Mouse (Mus musculus) hindbrain, embryonic 15.5 days (tissue): Measurements from ENCODE around the gene Gm7030. TPM values are rescaled to one million over a fixed set of nuclear protein-coding genes. Genes with fewer than 3 reads are reported as not detected.
A peak's percentile ranks its signal among the peaks of the same experiment; 100 is the strongest.
"Not testable (repeated sequence)": the region's sequence is repeated elsewhere in the genome, so short reads cannot be mapped to it uniquely, and the experiment has no call there.

Experiments
- ATAC-seq: fragments of 200-750 bp; cut with Nextera tagmentation; 2 replicates; pipeline ENCODE4 v1.8.0; 2017; ENCODE audit warnings: low read depth, moderate number of reproducible peaks, moderate TSS enrichment; ENCODE audit not compliant: low FRiP score
- H3K27ac ChIP-seq: fragments of 300-500 bp; sonication (generic); replicated peaks from 2 replicates; pipeline ENCODE4 v1.5.1; 2015; ENCODE audit warnings: mild to moderate bottlenecking, inconsistent platforms
- H3K27me3 ChIP-seq: fragments of 300-500 bp; sonication (generic); 2 replicates; pipeline ENCODE4 v1.6.1; 2015; ENCODE audit warnings: control low read depth, inconsistent platforms
- H3K36me3 ChIP-seq: fragments of 300-500 bp; sonication (generic); 2 replicates; pipeline ENCODE4 v1.6.1; 2015; ENCODE audit warnings: control low read depth, inconsistent platforms
- H3K4me1 ChIP-seq: fragments of 300-500 bp; sonication (generic); replicated peaks from 2 replicates; pipeline ENCODE4 v1.6.1; 2015; ENCODE audit warnings: control low read depth, inconsistent platforms
- H3K4me2 ChIP-seq: fragments of 300-500 bp; sonication (generic); 2 replicates; pipeline ENCODE4 v1.6.1; 2015; ENCODE audit warnings: moderate library complexity, mild to moderate bottlenecking, inconsistent platforms
- H3K4me3 ChIP-seq: fragments of 300-500 bp; sonication (generic); 2 replicates; pipeline ENCODE4 v1.5.1; 2015; ENCODE audit warnings: mild to moderate bottlenecking, inconsistent platforms
- H3K9ac ChIP-seq: fragments of 300-500 bp; sonication (generic); 2 replicates; pipeline ENCODE4 v1.6.1; 2015; ENCODE audit warnings: inconsistent platforms
- H3K9me3 ChIP-seq: fragments of 300-500 bp; sonication (generic); 2 replicates; pipeline ENCODE4 v1.6.1; 2016; ENCODE audit warnings: control low read depth, inconsistent platforms
- WGBS: fragments of 180-500 bp; shearing (Covaris S2); methylation state at CpG from one replicate; pipeline ENCODE4 v1.1.7; 2015; 5-methylcytosine and 5-hydroxymethylcytosine counted together
- polyA plus RNA-seq: library from polyadenylated mRNA; unstranded; fragments of >200 nt; fragmentation: Nextera tagmentation; extraction: Ambion mirVana; gene quantifications from 2 replicates; pipeline ENCODE4 v1.2.1, GENCODE M21; 2015

Gm7030 gene
- not detected in 2 replicates for polyA plus RNA-seq

GRCm38 (mm10) chr17:36128968-36129817 is at the start of gene Gm7030:
Gene Gm7030, minus strand, starts transcription at chr17:36129425.
- not testable (repeated sequence) for ATAC-seq
- 25% methylated on average over 28 of the region's 28 CpGs for WGBS

DNA sequence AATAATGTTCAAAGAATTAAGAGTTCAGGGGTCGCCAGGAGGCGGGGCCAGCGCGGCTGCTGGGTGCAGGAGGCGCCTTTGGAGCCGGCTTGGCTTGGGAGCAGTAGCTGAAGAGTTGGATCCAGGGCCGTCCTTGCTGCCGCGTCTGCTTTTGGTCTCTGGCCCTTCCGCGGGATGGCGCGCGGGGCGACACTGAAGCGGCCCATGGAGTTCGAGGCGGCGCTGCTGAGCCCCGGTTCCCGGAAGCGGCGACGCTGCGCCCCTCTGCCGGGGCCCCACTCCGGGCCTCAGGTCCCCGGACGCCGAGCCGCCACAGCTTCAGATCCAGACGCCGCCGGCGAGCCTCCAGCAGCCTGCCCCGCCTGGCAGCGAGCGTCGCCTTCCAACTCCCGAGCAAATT is 49.7 kb upstream of the Gm7030 start:
- not testable (repeated sequence) for H3K4me1 ChIP-seq, H3K9ac ChIP-seq, H3K36me3 ChIP-seq, H3K27ac ChIP-seq, H3K9me3 ChIP-seq, ATAC-seq
- Histone ChIP-seq H3K27me3 (peaks cover 27% of the 10 kb centered on the region), H3K4me3 (peak overlapping the region; percentile 35), H3K4me2 (peak overlapping the region; percentile 58)
- under 1% methylated on average over 40 of the region's 40 CpGs for WGBS

More at GRCm38 (mm10) chr17:36128968-36129817, at the start of gene Gm7030:
- H3K4me2 ChIP-seq, H3K9ac ChIP-seq, H3K4me3 ChIP-seq, H3K36me3 ChIP-seq, H3K27ac ChIP-seq, H3K9me3 ChIP-seq, H3K27me3 ChIP-seq, H3K4me1 ChIP-seq: not testable (repeated sequence)

DNA sequence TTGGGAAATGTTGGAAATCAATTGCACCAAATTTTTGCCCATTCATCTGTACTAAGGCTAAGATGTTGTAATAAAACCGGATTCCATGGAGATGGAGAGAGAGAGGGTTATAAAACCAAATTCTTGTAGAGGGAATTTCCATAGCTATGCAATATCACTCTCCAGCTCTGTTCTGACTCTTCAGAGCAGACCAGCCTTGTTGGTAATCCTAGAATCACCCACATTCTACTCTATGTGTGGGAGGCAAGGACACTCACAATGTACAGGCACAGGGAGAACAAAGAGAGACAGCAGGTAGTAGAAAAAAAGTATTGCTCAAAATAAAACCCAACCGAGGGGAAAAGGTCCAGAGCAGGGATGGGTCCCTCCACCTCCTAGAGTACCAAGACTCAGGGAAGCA is 46.9 kb upstream of the Gm7030 start:
- not testable (repeated sequence) for ATAC-seq, H3K36me3 ChIP-seq, H3K9ac ChIP-seq, H3K4me3 ChIP-seq, H3K27ac ChIP-seq, H3K9me3 ChIP-seq, H3K4me2 ChIP-seq, H3K4me1 ChIP-seq
- H3K27me3 ChIP-seq: peaks cover 12% of the 10 kb centered on the region
- WGBS: no CpG with 5 or more reads among the region's 2 CpGs

DNA sequence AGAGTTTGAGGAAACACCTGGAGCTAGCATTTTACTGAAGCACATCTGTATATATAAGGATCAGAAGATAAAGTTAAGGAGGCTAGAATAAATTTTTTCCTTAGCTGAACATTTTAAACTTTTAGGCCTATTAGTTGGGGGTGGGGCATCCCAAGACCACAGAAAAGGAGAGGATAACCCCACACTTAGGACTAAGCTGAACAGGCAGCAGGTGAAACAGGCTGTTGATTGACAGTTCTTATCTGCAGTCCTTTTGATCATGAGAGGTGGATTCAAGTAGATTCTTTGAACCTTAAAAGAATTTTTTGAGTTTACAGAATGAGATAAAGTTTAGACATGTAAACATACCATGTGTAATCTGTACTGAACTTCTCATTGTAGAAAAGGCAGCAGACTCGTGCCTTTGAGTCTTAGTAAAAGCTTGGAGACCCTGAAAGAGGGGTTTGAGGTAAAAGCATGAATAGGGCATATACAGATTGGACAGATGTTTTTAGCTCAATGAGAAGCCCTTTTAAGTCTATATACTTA is 41.1 kb upstream of the Gm7030 start:
- no peak overlapping the region for H3K9ac ChIP-seq
- no peak overlapping the region for H3K27ac ChIP-seq
- H3K27me3 ChIP-seq: peaks cover 45% of the 10 kb centered on the region
- H3K4me3 ChIP-seq: no peak overlapping the region
- H3K4me1 ChIP-seq: peaks cover 3% of the 10 kb centered on the region; the same call in 1 of the 2 replicates
- WGBS: 68% methylated on average over 1 of the region's 1 CpGs
- H3K4me2 ChIP-seq: no peak overlapping the region
- ATAC-seq: no peak
- no peaks in the 10 kb centered on the region for H3K36me3 ChIP-seq
- H3K9me3 ChIP-seq: no peaks in the 10 kb centered on the region

DNA sequence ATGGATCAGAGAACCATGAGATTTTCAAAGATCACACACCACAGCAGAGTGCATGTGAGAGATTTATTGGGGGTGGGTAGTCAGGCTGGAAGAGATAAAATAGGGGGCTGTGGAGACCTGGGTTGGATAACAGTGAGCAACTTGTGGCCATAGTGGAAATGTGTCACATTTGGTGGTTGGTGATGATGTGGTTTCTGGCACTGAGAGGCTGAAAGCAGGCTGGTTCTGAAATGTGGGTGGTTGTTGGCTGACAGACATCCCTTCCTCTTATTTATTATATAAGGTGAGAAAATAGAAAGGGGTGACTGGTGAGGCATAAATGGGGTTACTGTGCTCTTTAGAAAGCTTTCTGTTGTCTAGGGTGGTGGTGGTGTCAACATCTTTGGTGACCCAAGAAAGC is 40.5 kb upstream of the Gm7030 start:
- Histone ChIP-seq H3K27me3 (peaks cover 51% of the 10 kb centered on the region), H3K27ac (no peak overlapping the region)
- no peak for ATAC-seq

DNA sequence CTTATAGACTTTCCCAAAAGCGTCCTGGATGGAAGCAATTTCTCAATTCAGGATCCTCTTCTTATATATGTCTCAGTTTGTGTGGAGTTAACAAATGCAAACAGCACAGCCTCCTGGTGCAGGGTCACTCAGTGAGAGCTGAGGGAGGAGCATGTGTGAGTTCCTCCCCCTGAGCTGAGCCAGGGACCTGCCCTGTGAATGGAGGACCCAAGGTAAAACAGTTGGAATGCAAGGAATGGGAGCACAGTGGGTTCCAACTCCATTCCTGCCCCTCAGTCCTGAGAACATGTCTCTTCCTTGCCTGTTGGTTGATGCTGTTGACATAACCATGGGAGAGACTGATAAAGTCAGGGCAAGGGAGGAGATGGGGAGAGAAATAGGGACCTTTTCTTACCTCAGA is 39.9 kb upstream of the Gm7030 start:
- ATAC-seq, H3K4me1 ChIP-seq, H3K27ac ChIP-seq, H3K9ac ChIP-seq, H3K4me2 ChIP-seq, H3K4me3 ChIP-seq, H3K36me3 ChIP-seq, H3K9me3 ChIP-seq: not testable (repeated sequence)
- WGBS: 33% methylated on average over 1 of the region's 1 CpGs
- peaks cover 57% of the 10 kb centered on the region for H3K27me3 ChIP-seq

More for the DNA sequence above, 40.5 kb upstream of the Gm7030 start:
- Histone ChIP-seq H3K4me1 (peaks cover 3% of the 10 kb centered on the region; the same call in 1 of the 2 replicates), H3K9ac (no peak overlapping the region), H3K36me3 (no peaks in the 10 kb centered on the region), H3K4me3 (no peak overlapping the region), H3K4me2 (no peak overlapping the region), H3K9me3 (no peaks in the 10 kb centered on the region)

DNA sequence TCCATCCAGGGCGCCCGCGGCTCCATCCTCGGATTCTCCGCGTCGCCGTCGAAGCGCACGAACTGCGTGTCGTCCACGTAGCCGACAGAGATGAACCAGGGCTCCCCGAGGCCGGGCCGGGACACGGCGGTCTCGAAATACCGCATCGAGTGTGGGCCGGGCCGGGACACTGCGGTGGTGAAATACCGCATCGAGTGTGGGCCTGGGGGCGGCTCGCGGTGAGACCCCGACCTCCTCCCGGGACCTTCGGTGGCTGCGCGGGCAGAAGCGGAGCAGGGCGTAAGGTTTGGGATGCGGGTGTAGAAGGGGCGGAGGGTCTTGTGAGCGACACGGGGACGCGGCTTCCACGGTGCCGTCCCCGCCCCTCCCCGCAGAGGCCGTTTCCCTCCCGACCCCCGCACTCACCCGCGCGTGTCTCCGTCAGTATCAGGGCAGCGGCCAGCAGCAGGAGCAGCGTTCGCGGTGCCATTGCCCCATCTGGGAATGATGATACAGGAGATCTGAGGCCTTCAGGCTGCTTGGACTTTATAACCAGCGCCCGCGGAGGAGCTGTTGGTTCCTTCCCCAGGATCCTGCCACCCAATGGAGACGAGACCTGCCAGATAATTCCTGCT is 38.9 kb upstream of the Gm7030 start, which contains the start of gene Gm8909:
Gm8909 (minus strand) TSS at position 499 of the 614 bp plus-strand sequence.
- peak within 1 kb of the TSS; percentile 42 for H3K4me2 ChIP-seq
- H3K4me1 ChIP-seq: peaks cover 3% of the 10 kb centered on the region; the same call in 1 of the 2 replicates
- no peak within 1 kb of the TSS for H3K27ac ChIP-seq
- H3K9ac ChIP-seq: no peak within 1 kb of the TSS
- peaks cover 67% of the 10 kb centered on the region for H3K27me3 ChIP-seq
- no peaks in the 10 kb centered on the region for H3K36me3 ChIP-seq
- H3K9me3 ChIP-seq: no peaks in the 10 kb centered on the region
- peak within 1 kb of the TSS; percentile 23 for H3K4me3 ChIP-seq
- ATAC-seq: no peak; the same call in 1 of the 2 replicates
- 2% methylated on average over 59 of the region's 63 CpGs for WGBS

DNA sequence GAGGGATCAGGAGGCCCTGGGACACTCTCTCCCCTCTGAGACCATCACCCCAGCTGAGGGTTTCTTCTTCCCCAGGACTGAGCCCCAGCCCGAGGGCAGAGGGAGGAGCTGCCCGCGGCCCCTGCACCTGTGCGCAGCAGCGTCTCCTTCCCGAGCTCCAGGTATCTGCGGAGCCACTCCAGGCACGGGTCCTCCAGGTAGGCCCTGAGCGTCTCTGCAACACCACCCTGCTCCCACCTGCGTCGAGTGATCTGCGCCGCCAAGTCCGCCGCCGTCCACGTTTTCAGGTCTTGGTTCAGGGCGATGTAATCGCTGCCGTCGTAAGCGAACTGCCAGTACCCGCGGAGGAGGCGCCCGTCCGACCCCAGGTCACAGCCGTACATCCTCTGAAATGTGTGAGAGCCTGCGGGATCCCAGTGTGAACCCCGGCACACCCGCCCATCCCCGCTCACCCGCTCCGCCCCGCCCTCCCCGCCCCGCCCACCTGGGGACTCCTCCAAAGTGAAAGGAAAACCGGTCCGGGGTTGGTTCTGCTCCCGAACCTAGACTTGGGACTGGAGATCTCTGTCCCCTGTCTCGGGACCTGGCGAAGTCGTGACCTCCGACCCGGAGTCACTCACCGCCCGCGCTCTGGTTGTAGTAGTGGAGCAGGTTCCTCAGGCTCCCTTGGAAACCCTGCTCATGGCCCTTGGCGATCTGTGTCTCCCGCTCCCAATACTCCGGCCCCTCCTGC is 38.2 kb upstream of the Gm7030 start:
- no peak for ATAC-seq
- peak overlapping the region; percentile 23 for H3K4me3 ChIP-seq
- H3K4me1 ChIP-seq: peaks cover 3% of the 10 kb centered on the region; the same call in 1 of the 2 replicates
- peaks cover 73% of the 10 kb centered on the region for H3K27me3 ChIP-seq
- under 1% methylated on average over 51 of the region's 51 CpGs for WGBS
- H3K27ac ChIP-seq: no peak overlapping the region
- no peaks in the 10 kb centered on the region for H3K36me3 ChIP-seq
- no peaks in the 10 kb centered on the region for H3K9me3 ChIP-seq
- H3K9ac ChIP-seq: no peak overlapping the region
- H3K4me2 ChIP-seq: peak overlapping the region; percentile 42

- peaks cover 78% of the 10 kb centered on the region for H3K27me3 ChIP-seq
- H3K9ac ChIP-seq, H3K27ac ChIP-seq, H3K9me3 ChIP-seq, H3K4me1 ChIP-seq, H3K4me3 ChIP-seq, ATAC-seq, H3K36me3 ChIP-seq, H3K4me2 ChIP-seq: not testable (repeated sequence)
- 21% methylated on average over 2 of the region's 2 CpGs for WGBS
Observed at GRCm38 (mm10) chr17:36166901-36167300, 37.7 kb upstream of the Gm7030 start.

DNA sequence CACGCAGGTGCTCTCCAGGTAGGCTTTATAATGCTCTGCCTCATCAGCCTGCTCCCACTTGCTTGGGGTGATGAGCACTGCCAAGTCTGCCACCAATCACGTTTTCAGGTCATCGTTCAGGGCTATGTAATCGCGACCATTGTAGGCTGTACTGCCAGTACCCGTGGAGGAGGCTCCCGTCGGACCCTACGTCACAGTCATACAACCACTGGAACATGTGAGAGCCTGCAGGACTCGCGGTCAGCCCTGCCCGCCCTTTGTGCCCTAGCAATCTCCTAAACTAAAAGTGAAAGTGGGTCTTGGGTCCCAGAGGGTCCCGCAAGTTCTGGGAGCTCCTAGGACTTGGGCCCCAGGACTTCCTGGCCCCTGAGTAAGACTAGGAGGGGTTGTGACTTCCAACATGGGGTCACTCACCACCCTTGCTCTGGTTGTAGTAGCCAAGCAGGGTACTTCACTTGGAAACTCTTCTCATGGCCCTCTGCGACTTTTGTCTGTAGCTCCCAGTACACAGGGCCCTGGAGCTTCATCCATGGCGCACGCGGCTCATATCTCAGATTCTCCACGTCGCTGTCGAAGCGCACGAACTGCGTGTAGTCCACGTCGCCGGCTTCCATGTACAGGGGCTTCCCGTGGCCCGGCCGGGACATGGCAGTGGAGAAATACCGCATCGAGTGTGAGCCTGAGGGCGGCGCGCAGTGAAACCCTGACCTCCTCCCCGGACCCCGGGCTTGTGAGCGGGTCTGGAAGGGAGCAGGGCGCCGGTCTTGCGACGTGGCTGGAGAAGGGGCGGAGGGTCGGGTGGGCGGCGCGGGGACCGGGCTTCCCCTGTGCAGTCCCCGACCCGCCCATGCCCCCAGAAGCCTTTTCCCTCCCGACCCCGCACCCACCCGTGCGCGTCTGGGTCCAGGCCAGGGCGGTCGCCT is 32.2 kb upstream of the Gm7030 start:
- no peaks in the 10 kb centered on the region for H3K9me3 ChIP-seq
- no peaks in the 10 kb centered on the region for H3K36me3 ChIP-seq
- H3K4me2 ChIP-seq: peak overlapping the region; percentile 29; the same call in 1 of the 2 replicates
- H3K27ac ChIP-seq: no peak overlapping the region
- ATAC-seq: no peak
- WGBS: 3% methylated on average over 56 of the region's 56 CpGs
- H3K27me3 ChIP-seq: peaks cover 76% of the 10 kb centered on the region
- peaks cover 10% of the 10 kb centered on the region for H3K4me1 ChIP-seq
- no peak overlapping the region for H3K4me3 ChIP-seq
- H3K9ac ChIP-seq: no peak overlapping the region

GRCm38 (mm10) chr17:36158264-36158663 is 29.0 kb upstream of the Gm7030 start:
- not testable (repeated sequence) for H3K27ac ChIP-seq, H3K36me3 ChIP-seq, H3K9ac ChIP-seq, ATAC-seq, H3K9me3 ChIP-seq
- Histone ChIP-seq H3K4me1 (peaks cover 10% of the 10 kb centered on the region), H3K4me2 (peak overlapping the region; percentile 61), H3K4me3 (peak overlapping the region; percentile 22), H3K27me3 (peaks cover 73% of the 10 kb centered on the region)
- WGBS: 10% methylated on average over 11 of the region's 11 CpGs
